Mouse (Mus musculus): ENCODE measurements around the gene Ulk1. TPM values are rescaled to one million over a fixed set of nuclear protein-coding genes. Genes with fewer than 3 reads are reported as not detected.
"Not testable (repeated sequence)": the region's sequence is repeated elsewhere in the genome, so short reads cannot be mapped to it uniquely, and the experiment has no call there.

Ulk1 gene
- polyA plus RNA-seq, 1 experiment: 64.3 TPM

DNA sequence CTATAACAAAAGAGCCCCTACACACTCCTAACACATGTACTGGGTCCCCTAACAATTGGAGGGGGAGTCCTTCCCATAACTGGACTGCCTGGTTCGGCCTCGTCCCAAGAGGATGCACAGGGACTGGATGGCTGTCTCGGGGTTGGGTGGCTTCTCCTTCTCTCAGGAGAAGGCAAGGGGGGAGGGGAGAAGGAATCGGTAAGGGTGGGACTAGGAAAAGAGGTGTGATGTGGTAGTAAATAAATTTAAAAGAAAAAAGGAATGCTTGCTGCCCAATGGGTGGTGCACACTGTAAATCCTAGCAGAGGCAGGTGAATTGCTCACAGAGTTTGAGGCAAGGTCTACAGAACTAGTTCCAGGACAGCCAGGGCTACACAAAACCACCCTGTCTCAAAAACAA is 3.7 kb downstream of the Ulk1 start:
- DNase-seq (ENCODE audit: extremely low spot score in 1 of 2, low spot score in 1 of 2): no peak

DNA sequence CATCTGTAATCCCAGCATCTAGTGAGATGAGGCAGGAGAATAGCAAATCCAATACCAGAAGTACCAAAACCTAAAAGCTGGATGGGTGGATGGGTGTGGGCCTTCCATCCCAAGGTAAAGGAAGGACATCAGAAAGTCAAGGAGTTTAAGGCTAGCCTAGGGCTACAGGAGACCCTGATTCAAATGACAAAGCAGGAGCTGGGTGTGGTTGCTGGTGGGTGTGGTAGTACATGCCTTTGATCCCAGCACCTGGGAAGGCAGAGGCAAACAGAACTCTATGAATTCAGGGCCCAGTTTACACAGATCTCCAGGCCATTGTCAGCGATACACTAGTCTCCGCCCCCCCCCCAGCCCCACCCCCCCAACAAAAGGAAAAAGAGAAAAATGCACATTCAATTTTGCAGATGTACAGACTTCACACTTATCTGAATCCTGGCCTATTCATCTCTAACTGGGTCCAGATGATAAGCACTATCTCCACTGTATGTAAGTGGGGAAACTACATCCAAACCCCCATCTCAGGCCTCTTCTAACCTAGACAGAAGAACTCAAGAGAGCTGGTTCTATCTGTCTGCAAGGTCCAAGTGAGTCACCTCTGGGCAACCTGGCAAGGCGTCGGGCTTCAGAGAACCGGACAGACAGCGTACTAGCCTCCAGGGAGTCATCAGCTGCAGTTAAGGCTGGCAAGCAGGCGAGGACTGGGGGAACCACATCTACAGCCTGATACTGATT is 5.7 kb downstream of the Ulk1 start:
- no peak for DNase-seq (ENCODE audit: extremely low spot score in 1 of 2, low spot score in 1 of 2)

DNA sequence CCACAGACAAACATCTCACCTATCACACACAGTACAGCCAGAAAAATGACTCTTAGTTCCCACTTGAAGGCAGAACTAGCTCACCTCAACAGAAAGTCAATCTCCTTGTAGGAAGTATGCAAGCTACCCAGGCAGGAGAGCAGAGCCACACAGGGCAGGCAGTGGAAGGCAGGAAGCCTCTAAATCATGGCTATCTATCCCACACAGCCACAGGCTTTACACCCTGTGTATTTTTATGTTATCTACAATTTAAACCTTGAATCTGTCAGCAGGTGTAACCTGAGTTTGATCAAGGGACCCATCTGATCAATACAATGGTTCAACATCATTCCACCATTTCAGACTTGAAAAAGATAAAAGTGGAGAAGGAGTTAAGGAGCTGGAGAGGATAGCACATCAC is 7.1 kb downstream of the Ulk1 start:
- no peak for DNase-seq (ENCODE audit: extremely low spot score in 1 of 2, low spot score in 1 of 2)

DNA sequence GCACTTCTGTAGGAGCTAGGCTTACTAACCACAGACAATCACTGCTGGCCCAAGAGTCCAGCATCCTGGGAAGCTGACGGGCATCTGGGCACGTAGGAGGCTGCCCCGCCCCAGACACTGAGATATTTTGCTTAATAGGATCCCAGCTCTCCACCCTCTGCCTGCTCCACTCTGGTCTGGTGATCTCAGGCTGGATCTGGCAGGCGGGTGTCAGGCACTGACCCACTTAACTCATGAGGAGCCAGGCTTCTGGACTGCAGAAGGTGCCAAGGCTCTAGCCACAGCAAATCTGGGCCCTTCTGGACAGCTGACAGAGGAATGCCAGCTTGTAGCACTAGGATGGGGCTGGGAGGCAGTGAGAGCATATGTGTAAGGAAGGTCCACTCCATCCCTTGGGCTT is 7.7 kb downstream of the Ulk1 start:
- DNase-seq (ENCODE audit: extremely low spot score in 1 of 2, low spot score in 1 of 2): no peak

DNA sequence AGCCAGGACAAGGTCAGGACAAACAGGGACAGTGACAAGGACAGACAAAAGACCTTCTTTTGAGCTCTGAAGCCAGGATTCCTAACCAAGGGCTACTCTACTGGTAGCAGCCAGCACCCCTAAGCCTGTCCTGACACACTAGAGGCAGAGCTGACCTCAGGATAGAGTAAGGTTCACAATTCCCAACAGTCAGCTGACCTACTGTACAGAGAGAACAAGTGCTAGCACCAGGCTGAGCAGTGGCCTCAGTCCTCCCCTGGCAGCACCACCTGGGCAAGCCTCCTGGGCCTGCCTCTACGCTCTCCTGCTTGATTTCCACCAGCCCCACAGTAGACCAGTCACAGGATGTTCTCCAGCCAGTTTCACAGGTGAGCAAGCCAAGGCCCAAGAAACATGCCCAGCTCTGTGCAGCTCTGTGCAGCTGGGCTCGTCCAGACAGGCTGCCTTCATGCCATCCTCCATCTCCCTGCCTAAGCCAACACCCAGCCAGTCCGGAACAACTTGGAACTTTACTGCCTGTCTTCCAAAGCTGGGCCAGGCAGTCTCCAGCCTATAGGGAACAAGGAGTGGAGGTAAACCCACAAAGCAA is 8.8 kb downstream of the Ulk1 start:
- DNase-seq (ENCODE audit: extremely low spot score in 1 of 2, low spot score in 1 of 2): no peak

DNA sequence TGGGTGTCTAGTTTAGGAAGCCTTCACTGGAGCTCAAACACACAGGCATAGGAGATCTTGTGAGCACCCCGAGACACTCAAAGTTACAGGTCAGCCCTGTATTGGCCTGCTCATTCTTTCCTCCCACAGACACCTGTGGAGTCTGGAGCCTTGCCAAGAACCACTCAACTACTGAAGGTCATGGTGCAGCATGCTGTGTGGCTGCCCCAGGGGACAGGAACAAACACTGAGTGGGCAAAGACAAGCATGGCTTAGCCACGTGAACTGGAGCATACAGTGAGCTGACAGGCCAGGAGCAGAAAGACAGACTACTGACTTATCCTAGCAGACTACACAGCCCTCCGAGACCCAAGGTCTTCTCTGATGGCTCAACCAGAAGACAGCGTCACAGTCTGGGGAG is 12.2 kb downstream of the Ulk1 start:
- no peak for DNase-seq (ENCODE audit: extremely low spot score in 1 of 2, low spot score in 1 of 2)

DNA sequence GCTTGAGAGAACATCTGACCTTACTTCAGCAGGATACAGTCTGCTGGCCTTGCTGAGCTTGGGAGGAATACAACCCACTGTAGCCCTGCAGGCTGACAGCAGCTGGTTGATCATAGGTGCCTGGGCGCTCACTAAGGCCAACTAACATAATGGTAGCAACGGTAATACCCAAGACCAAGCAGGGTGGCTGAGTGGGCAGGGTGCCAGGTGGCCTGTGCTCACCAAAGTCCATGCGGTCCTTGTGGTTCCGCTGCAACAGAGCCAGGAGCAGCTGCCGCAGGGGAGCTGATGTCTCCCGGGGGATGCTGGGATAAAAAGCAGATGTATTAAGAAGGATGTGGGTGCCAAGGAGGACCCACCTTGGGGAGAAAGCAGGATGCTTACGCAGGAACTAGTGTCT is 15.5 kb downstream of the Ulk1 start:
- DNase-seq (ENCODE audit: extremely low spot score in 1 of 2, low spot score in 1 of 2): no peak

DNA sequence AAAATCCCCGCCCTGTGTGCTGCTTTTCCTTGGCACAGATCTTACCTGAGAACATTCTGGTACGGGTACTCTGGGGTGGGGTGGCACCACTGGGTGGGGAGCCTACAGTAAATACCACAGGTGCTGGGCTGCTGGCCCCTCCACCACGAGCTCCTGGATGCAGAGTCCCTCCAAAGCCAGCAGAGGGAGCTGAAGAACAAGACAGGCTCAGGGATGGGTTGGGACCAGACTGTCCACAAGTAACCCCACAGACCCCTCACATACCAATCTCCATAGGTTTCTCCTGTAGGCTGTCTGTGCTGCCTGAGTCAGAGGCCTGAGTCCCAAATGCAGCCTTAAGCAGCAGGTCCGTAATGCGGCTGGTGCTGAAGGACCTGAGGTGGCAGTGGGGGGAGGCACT is 21.2 kb downstream of the Ulk1 start:
- no peak for DNase-seq (ENCODE audit: extremely low spot score in 1 of 2, low spot score in 1 of 2)

DNA sequence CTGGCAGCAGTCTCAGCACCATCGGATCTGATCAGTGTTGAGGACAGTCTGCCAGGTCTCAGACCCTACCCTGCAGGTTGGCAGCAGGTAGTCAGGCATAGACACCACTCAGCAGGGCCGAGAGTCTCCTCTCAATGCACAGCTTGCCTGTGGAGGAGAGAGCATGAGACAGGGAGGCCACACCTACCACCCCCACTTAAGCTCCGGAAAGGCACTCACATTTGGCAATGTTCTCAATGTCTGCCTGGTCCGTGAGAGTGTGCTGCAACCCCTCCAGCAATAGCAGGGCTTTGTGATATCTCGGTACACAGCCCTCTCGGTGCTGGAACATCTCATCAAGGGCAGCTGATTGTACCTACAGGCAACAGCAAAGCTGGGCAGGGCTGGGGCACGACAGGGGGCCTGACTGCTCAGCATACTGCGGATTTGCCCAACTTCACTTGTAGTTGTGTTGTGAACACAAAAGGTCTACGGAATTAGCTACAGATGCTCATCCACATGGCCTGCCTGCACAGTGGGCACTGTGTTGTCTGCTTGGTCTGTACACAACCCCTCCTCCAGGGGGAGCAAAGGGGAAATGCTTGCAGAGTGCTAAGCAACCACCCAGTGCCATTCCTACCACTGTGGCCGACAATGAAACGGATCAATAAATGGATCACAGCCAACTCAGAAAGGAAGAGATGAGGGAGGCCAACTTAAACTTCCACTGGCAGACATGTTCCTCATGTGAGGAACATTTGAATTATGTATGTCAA is 23.6 kb downstream of the Ulk1 start:
- DNase-seq (ENCODE audit: extremely low spot score in 1 of 2, low spot score in 1 of 2): peak in 1 of 2 experiments; percentile 69

DNA sequence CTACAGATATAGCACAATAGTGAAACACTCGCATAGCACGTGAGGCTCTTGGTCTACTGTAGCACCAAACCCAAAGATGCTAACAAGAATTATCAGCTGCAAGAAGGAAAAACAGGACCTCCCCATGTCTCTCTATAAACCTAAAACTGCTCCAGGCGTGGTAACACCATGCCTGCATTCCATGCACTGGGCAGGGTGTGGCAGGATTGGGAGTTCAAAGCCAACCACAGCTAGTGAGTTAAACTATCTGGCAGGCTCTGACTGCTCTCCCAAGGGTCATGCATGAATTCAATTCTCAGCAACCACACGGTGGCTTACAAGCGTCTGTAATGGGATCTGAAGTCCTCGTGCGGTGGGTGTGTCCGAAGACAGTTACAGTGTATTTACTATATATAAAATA is 26.7 kb downstream of the Ulk1 start:
- DNase-seq (ENCODE audit: extremely low spot score in 1 of 2, low spot score in 1 of 2): no peak

DNA sequence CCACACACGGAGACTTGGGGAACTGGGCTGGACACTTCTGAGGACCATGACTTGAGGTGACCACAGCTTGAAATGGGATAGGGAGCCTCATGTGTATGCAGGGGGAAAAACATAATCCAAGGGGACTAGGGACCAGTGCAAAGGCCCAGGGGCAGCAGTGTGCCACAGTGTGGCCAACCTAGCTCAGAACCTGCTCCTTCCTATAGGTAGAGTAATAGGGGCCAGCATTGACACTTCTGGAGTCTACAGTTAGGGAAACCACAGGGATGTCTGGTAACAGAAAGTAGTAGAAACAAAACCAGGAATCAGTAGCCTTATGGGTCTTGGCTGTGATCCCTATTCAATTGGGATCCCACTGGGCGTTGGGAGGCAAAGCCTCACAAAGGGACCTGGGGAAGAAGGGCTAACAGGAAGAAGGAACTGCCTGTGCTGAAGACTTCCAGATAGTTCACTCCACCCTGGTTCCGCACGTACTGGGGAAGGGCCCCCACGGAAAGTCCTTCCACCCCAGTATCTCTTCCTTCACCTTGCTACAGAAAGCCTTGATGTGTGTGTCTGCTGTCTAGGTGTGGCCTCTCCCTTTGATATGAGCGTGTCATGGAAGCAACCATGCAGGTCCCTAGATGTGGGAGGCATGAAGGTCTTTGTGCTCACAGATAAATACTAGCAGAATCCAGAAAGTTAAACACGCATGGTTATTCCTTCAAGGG is 28.2 kb downstream of the Ulk1 start:
- DNase-seq (ENCODE audit: extremely low spot score in 1 of 2, low spot score in 1 of 2): no peak

DNA sequence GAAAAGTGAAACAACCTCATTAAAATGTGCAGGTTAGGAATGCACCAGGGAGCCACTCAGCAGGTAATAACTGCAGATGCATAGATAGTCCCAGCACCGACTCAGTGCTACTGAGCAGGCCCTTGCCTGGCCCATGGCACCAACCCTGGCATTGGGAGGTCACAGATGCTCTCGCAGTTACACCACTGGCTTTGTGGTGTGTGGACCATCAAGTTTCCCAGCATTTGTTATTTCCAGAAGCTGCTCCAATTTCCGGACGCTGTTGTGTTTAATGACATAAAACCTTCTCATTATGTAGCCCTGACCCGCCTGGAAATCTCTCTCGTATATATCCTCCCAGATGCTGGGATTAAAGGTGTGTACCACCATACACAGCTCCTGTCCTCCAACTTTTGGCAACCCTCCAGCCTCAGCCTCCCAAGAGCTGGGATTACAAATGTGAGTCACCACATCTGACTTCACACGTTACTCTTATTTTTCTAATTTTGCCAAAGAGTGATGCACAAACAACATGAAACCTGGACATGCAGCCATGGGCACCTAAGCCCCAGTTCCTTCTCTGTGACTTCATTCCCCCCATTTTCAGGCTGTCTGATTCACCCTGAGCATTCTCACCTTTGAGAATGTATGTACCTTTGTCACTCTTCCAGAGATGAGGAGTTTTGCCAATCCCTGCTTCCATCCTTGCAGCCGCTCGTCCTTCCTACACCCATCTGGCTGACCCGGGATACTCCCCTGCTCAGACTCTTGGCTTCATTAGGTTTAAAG is 29.0 kb downstream of the Ulk1 start:
- peak in 1 of 2 experiments; percentile 51 for DNase-seq (ENCODE audit: extremely low spot score in 1 of 2, low spot score in 1 of 2)

DNA sequence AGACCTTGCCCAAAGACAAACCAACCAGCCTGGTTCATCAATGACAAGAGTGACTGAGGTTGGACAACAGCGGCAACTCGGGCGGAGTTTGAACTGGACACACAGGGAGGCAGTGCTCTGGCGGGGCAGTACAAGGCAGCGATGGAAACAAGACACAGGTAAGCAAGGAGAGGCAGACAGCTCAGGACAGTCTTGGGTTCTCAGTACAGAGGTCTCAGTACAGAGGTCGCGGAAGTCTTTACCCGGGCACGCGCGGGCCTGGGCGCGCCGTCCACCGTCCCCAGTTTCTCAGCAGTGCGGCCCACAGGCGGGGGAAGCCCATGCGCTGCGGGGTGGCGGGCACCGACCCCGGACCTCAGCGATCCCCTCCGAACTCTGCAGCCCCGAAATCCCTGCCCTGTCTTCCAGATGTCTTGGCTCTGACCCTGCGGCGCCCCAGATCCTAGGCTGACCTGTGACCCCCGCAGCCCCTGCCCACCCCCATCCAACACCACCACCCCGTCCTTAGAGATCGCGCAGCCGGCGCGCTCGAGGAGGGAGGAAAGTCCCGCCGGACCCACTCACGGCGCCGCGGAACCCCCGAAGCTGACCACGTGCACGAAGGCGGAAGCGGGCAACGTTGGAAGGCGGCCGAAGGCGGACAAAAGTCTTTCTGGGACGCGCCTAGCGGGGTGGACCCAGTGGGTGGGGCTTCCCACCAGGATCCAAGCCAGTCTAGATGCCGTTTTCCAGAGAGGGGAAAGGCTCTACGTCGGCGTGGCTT is 29.7 kb downstream of the Ulk1 start, which contains the start of gene Pus1:
Pus1 (minus strand) TSS at position 662 of the 763 bp plus-strand sequence.
- peak; percentile 86 to 97 for DNase-seq (ENCODE audit: extremely low spot score in 1 of 2, low spot score in 1 of 2)

DNA sequence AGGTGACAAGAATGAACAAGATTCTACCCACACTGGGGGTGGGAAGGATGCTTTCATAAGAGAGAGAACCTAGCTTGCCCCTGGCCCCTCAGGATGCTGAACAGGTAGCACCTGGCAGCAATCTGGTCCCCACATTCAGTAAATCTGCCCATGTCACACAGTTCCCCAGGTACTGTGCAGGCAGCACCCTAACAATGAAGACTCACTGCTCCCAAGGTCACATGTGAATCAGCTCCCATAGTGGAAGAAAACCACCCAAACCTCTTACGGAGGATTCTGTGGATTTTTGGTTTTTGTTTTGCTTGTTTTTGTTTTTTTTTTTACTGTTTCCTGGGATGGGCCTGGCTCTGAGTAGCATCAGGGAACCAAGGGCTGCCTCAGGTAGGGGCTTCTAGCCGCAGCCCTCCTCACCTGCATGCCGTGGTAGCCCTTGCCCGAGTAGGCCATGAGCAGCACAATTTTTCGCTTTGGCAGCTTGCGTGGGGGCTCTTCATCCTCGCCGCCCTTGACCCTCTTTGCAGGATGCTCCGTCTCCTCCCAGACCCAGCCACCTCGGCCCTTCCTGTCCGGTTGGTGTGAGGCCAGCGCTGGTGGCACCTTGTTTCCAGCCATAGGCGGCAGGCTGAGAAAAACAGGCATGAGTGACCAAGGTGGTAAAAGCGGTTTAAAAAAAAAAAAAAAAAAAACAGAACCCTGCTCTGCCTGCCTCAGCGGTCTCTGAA is 30.5 kb downstream of the Ulk1 start:
- DNase-seq (ENCODE audit: extremely low spot score in 1 of 2, low spot score in 1 of 2): no peak

DNA sequence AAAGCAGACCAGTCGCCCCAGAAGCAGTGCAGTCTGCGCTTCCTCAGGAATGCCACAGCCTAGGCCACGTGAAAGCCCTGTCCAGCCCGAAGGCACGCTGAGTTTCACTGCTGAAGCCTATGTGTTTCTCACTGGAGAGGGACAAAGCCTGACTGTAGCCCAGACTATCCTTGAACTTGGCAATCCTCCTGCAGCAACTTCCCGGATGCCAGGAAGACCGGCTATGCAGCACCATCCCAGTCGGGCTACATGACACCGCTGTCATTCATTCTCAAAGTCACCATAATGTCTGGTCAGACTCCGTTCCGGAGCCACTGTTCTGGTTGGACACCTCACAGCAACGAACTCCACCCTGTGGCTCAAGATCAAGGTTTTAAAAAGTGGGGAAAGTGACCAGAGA is 31.6 kb downstream of the Ulk1 start:
- no peak for DNase-seq (ENCODE audit: extremely low spot score in 1 of 2, low spot score in 1 of 2)

DNA sequence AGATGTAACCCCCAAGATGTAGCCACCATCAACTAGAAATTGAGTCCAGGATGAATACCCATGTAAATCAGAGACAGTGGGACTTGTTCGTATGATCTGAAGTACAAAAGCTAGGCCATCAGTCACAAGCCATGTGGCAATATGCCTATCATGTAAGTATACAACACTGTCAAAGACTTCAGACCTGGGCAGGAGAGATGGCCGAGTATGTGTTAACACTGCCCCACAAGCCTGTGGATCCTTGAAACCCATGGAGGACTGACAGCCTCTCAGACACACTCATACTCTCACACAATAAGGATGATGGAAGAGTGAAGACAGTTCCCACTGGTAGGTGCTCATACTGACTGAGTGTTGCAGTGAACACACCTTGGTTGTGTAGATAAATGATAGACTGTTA is 33.8 kb downstream of the Ulk1 start:
- no peak for DNase-seq (ENCODE audit: extremely low spot score in 1 of 2, low spot score in 1 of 2)

DNA sequence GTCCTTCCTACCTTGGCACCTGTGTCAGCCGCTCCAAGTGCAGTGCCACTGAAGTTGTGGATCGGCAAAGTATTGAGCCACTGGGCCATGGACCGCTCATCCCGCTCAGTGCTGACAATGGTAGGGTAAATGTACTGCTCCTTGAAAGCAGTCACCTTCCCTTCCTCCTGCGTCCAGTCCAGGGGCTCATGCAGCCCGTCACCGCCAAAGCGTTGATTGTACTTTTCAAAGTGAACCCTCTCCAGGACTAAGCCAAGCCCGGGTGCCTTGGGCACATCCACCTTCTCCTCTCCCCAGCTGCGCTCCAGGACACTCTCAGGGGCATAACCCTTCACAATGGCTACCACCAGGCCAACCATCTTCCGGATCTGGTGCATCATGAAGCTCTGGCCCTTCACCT is 35.4 kb downstream of the Ulk1 start:
- no peak for DNase-seq (ENCODE audit: extremely low spot score in 1 of 2, low spot score in 1 of 2)

DNA sequence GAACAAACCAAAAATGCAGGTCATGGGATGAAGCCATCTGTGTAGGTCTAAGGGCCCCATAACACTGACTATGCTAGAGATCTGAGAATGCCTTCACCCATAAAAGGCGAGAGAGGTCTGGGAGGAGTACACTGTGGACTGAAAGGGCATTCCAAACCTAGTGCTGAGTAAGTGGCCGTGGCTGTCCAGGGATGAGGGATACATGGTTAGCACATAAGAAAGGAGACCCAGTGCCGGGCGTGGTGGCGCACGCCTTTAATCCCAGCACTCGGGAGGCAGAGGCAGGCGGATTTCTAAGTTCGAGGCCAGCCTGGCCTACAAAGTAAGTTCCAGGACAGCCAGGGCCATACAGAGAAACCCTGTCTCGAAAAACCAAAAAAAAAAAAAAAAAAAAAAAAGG is 37.0 kb downstream of the Ulk1 start:
- not testable (repeated sequence) for DNase-seq (ENCODE audit: extremely low spot score in 1 of 2, low spot score in 1 of 2)
